Mouse (Mus musculus) gastrocnemius, adult 8-10 months (tissue): Measurements from ENCODE around the gene Klhl26. TPM values are rescaled to one million over a fixed set of nuclear protein-coding genes. Genes with fewer than 3 reads are reported as not detected.

Experiments
- DNase-seq, 2 experiments: peaks; one replicate each; pipeline ENCODE4 v3.0.0; 2022; ENCODE audit warnings: low spot score in 2 of 2
- total RNA-seq, 4 experiments: library from RNA; stranded (reverse); gene quantifications; 2 replicates each; pipeline ENCODE4 v1.2.4; 2022

Klhl26 gene
- total RNA-seq, 4 experiments from 2014 or later = 6.6 to 9.7 (median 7.5) TPM

DNA sequence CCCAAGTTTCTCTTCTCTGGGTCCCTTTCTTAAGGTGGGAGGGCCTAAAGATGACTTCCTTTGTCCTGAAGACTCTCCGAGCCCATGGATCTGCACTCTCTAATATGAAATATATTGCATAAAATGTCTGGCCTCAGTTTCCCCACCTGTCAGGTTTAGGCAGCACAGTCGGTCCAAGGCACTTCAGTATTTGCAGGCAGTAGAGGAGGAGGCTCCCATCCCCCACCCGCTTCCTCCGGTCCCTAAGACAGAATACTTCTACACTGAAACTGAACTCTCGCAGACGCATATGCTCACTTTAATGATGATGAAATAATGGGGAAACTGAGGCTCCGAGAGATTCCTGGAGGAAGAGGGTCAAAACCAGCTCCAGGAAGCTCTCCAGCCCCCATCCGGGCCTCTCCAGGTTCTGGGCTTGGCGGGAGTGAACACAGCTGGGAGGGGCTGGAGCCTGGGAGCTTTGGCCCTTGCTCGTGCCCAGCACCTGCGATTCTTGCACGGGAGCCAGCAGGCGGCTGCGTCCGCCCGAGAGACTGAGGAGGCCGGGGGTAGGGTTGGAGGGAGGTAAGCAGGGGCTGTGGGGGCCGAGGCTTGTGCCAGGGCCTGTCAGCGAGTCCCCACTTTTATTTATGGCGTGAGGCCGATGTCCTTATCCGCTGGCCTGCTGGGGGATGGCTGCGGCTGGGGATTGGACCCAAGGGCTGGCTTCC is 25.2 kb upstream of the Klhl26 start:
- peak; percentile 44 to 68 for DNase-seq

DNA sequence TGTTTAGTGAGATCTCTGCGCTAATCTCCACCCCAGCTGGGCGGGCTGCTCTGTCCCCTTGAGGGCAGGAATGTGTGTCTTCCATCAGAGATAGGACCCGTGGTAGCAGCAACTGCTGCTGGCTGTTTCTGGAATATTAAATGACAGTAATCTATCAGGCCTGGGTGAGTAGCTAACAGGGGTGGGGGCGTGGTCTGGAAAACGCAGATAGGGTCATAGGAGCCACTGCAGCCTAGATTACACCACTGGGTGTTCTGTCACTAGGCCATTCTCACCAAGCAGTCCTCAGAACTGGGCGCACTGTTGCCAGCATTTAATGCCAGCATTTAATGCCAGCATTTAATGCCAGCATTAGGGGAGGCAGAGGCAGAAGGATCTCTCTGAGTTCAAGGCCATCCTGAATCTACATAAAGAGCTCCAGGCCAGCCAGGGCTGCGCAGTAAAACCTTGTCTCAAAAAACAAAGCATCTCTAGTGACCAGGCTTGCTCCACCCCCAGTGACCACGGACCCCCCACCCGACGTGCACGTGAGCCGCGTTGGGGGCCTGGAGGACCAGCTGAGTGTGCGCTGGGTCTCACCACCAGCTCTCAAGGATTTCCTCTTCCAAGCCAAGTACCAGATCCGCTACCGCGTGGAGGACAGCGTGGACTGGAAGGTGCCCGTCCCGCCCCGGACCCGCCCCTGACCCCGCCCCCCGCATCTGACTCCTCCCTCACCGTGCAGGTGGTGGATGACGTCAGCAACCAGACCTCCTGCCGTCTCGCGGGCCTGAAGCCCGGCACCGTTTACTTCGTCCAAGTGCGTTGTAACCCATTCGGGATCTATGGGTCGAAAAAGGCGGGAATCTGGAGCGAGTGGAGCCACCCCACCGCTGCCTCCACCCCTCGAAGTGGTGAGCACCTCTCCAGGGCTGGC is 23.9 kb upstream of the Klhl26 start:
- no peak for DNase-seq

DNA sequence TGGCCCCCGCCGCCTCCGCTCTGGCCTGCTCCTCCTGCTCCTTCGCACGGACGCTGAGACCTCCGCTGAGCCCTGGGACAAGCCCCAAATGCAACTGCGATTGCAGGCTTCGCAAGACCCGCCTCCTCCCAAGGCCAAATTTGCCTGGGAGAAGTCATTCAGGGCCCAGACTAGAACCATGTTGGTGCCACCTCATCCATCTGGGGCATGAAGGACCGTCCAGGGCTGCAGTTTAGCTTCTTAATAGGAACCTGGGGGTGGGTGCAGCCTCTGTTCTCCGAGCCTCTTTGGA is 18.9 kb upstream of the Klhl26 start:
- DNase-seq = no peak

DNA sequence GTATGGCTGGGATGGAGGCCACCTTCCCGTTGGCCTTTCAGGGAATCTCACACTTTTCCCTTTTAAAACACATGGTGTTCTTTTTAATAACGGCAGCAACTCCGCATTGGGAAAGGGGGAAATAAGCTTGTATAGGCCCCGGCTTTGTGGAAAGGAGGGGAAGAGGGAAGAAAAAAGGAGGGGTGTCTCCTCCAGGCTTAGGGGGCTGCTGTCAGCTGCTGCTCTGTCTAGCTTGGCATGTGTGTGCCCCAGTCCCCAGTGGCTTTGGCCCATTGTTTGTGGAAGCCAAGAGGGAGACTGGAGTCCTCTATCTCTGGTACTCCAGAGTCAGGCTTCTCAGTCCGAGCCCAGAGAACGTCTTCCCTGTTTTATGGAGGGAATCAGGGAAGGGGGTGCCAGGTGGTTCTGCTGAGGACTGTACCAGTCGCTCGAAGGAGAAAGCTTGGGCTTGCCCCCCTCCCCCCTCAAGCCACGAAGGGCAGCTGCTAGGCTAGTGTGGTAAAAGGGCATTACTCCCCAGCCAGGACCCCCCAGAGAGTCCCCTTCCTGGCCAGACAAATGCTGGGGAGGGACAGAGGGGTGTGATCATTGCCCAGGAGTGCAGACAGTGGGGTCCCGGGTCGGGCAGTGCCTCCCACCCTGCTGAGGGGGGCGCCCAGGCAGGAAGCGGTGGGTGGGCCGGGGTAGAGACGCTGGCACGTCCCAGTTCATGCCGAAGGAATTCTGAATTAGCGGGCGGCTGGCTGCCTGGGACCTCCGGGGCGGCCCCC is 18.4 kb upstream of the Klhl26 start:
- DNase-seq = no peak

DNA sequence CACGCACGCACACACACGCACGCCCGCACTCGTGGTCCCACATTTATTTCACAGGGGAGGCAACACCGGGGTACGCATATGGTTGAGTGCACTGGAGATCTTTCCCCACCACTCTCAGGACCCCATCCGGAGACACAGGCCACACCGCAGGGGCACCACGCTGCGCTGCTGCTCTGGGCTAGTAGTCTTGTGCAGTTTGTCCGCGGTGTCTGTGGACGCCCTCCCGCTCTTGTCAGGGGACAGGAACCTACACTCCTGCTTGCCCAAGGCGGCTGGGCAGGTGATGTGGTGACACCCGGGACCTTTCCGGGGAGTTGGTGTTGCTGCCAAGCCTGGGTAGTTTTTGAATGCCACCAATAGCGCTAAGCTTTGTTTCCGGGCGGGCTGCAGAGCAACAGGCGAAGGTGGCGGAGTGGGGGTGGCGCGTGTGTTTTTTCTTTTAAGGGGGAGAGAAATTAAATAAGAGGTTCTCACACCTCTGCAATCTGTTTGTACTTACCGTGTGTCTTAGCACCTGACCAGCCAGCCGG is 17.7 kb upstream of the Klhl26 start:
- no peak for DNase-seq

DNA sequence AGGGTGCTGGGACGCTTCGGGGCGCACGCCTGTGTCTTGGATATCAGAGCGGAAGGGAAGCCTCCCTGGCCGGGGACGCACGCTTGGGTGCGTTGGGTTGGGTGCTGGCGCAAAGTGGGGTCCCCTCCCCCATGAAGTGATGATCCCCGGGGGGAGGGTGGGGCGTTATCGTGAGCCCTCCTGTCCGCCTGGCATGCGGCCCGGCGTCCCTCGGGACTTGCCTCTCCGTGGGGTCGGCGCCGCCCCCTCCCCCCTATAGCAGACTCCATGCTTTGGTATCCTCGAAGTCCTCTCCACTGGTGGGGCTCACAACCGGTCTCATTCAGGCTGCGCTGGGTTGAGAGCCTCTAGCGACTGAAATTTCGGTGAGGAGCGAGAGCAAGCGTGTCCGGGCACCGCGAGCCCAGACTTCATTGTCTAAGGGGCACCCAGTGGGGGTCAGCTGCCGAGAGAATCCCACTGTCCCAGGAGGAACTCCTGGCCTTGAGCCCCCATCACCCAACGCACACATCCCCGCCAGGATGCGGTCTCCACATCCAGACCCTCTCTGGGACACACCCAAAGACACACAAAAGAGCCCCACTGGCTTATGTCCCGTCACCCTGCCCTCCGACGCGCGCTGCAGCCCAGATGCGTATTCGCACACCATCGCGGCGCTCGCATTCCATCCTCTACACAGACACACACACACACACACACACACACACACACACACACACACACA is 17.1 kb upstream of the Klhl26 start:
- no peak for DNase-seq

DNA sequence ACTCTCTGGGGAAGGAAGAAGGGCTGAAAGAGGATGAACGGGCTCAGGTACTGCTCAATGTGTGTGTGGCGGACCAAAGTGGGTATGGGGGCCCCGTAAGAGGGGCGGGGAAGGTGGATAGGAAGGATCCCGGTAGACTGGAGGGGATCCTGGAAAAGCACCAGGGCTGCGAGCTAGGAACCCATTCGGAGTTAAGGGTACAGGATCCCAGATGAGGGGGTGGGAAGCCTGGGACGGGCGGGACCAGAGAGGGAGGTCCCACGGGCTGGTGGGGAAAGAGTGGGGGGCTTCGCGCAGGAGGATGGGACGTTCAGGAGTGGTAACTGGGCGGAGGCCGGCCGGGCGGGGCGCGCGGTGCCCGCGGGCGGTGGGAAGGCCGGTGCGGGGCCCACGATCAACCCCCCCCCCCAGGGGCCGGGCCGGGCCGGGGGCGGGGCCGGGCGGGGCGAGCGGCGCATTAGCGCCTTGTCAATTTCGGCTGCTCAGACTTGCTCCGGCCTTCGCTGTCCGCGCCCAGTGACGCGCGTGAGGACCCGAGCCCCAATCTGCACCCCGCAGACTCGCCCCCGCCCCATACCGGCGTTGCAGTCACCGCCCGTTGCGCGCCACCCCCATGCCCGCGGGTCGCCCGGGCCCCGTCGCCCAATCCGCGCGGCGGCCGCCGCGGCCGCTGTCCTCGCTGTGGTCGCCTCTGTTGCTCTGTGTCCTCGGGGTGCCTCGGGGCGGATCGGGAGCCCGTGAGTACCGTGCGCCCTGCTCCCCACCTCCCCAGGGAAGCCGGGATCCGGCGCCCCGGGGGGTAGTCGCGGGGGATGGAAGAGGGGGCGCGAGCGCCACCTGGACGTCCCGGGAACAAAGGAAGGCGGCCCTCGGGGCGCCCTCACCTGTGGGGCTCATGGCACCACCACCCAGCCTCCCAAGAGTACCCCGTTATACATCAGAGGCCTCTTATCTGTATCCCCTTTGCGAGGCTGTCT is 16.2 kb upstream of the Klhl26 start, which contains the start of gene Crlf1:
Gene Crlf1, plus strand, starts transcription at position 495 of the 977 bp plus-strand sequence.
- no peak for DNase-seq

DNA sequence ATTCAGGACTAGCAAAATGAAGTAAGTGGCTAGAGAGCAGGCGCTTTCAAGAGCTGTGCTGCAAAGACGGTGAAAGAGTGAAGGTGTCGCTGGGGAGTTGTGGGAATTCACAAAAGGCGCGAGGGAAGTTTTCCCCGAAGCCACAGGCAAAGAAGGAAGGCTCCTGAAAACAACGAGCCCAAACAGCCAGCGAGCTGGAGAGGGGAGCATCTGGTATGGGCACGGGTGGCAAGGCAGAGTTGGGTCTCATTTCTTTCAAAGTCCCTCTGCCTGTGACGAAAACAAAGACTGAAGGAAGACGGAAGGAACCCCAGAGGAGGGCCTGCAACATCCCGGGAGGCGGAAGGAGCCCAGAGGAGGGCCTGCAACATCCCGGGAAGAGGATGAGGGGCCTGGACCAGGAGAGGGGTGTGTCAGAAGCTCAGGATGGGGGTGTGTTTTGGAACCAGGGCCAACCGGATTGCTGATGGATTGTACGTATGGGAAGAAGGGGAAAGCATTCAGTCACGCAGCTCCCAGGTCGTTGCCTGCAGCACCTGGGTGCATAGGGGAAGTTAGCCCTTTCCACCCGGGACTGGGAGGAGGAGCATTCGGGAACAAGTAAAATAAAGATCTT is 14.2 kb upstream of the Klhl26 start:
- no peak for DNase-seq

DNA sequence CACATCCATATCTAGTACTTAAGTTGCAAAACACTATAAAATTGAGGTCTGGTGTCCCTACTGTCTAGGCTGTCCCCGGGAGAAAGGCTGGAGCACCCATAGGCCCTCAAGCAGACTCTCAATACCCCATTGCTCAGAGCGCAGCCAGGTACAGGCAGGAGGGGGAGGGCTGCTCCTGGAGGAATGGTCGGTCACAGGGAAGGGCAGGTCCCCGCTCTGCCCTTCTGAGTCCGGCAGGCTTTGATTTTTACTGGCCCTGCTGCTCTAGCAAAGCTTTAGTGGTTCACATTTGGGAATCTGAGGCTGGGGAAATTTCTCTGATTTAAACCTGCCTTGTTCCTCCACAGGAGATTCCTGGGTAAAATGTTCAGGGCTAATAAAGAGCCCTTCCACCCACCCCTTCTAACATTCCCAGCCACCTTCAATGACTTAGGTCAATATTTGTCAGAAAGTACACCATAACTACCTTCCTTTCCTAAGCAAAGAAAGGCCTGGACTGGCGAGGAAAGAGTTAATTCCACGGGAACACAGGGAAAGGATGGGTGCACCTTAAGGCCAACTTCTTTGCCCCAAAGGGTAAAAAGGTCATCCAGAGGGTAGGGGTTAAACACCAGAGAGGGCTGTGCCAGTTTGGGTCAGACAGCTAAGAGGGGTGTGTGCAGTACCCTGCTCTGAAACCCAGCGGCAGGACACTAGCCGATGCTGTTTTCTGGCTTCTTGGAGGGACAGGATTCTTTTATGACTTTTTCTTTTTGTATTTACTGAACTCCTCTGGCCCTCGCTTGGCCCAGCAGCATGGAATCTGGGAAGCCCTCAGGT is 13.5 kb upstream of the Klhl26 start:
- no peak for DNase-seq

DNA sequence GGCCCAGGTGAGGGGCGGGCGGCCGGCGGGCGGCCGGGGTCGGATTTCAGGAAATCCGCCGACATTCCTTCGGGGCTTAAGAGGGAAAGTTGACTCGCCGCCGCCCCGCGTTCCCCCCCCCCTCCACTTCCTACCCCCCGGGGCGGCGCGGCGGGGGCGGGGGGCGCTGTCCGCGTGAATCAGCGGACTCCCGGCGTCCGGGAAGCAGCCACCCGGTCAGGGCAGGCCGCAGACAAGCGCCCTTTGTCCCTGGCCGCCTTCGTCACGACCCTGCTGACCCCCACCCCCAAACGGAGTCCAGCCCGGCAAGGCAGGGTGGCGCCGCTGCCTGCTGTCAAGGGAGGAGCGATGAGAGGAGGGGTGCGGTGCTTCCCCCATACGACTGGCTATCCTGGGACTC is 12.8 kb upstream of the Klhl26 start:
- DNase-seq = no peak

DNA sequence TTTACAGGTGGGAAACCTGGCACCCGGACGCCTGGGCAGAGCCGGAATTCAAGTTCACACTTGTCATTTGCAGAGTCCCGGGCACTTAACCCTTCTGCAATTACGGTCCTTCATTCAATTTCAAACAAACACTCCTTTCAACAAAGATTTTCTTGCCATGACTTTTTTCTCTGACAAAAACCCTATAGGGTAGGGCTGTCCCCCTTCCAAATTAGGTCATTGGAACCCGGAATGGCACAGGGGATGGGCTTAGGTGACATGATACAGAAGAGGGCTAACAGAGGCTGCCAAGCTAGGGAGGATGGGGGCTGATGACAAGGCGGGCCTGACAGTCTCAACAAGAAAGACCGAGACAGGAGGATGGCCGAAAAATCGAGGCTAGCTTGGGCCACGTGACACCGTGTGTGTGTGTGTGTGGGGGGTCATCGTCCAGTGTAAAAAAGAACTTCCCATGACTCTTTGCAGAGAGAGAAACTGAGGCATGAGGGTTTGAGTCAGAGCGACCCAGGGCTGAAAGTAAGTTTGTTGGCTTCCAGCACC is 12.2 kb upstream of the Klhl26 start:
- DNase-seq = no peak

DNA sequence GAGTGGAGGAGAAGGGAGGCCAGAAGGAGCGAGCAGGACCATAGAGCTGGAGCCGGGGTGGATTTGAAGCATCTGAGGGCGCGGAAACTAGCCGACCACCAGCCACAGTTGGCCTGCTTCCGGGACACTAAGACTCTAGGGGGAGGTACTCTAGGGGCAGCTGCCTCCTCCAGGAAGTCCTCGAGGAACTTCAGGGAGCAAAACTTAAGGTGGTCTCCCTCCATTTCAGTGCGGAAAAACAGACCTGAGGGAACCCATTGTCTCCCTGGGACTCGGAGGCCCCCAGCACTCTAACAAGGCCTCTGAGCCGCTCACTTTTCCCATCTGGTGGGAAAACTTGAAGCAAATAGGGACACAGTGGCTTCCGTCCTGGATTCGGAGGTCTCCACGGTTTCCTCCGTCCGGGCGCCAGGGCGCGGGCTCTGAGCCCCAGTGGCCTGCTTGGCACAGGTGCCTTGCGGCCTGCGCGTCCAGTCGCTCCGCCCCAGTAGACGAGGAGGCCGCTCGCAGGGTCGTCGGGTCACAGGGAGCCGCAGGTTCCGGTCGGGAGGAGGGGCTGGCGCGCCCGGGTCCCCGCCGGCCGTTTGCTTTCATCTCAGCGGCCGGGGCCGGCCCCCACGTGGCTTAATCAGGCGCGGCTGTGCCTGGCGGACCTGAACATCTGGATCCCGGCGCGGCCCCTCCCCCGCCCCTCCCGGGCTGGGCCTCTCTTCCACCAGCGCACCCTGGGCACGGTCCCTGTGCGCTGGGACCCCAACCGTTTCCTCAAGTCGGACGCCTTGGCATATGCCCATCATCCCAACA is 11.4 kb upstream of the Klhl26 start:
- no peak for DNase-seq

DNA sequence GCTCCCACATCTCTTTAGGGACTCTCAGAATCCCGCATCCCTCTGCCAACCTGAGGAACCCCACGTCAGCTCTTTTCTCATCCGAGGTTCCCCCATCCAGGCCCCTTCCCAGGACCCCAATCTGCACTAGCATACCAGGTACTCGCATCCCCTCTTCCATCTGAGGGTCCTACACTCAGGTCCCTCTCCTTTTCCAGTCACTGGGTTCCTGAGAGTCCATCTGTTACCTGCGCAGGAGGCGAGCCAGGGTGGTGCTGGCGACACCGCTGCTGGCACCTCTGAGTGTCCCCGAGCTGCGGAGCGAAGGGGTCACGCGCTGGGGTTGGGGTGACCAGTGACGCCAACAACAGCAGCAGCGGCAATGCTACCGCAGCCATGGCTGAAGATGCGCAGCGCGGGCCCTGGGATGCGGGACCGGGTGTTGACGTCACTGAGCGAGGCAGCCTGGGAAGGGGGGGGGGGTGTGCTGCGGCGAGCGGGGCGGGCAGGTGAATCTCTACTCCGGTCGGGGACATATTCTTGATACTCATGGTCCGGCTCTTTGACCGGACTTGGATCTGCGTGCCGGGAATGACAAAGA is 10.3 kb upstream of the Klhl26 start, which contains the start of gene Tmem59l:
Gene Tmem59l, minus strand, starts transcription at position 418 of the 580 bp plus-strand sequence.
- no peak for DNase-seq

DNA sequence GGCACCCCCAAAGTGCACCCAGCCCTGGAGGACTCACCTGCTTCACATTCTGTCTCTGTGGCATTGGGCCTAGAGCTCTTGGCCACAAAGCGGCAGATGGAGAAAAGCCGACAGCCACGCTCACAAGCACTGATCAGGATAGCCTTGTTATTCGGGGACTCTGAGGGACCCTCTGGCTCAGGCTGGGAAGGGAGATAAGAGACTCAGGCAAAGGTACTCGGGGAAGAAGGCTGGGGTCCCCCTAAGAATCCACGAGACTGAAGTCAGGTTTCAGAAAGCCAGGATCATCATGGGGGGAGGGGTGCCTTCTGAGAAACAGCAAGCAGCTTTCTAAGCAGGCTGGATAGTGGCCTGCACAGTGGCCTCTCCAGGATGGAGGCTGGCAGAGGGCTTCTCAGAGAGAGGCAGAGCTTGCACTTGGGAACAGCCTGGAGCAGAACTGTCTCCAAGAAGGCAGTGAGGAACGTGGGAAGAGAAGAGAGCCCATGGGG is 9.5 kb upstream of the Klhl26 start:
- DNase-seq = no peak

DNA sequence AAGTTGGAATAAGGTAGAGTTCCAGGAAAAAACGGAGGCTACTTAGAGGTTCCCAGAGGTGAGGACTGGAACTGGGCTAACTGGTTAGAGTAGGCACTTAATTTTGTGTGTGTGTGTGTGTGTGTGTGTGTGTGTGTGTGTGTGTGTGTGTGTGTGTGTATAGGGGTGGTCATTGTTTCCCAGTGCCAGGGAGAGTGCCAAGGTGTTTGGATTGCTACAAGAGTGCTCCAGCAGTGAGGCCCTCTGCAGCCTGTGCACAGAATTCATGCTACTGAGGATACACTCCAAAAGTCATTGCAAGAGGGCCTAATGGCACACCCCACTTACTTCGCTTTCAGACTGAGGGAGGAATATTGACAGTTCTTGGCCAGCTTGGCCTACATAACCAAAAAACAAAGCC is 6.2 kb upstream of the Klhl26 start:
- no peak for DNase-seq

DNA sequence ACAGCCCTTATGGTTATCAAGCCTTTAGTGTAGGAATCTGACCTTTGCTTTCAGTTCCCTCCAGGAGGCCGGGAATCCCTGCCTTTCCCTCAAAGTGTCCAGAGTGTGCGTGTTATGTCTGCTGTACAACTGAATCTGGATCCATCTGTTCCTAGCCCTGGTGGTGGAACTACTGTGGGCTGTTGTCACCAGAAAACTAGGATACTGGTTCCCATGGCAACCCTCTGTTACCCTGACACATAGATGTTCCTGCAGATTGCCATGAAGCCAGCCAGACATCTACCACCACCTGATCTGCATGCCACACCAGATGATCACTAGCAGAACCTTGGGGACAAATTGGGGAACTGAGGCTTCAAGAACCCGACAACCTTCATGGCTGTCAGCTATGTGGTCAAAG is 5.1 kb upstream of the Klhl26 start:
- no peak for DNase-seq
